9 mouse cellular contexts compared by ENCODE assay signal in the genomic region with DNA sequence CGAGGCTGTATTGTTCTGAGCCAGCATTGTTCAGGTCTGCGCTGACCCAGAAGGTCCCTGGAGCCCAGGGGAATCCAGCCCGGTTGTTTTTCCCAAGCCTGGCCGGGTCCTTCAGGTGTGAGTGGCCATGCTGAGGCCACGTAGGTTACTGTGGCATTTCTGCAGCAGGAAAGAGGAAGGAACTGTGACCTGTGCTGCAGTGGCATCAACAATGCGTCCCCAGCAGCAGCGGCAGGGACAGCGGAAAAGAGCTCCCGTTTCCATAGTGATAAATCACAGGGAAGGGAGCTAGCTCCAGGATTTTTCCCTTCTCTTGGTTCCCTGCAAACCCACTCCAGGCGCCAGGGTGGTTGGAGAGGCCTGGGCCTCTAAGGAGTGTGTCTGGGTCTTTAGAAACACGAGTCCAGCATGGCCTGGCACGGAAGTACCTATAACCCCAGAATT. TPM values are rescaled to one million over a fixed set of nuclear protein-coding genes. Genes with fewer than 3 reads are reported as not detected.
DNase-seq lines count a peak whose midpoint lies in the region; ATAC-seq lines count a peak whose summit lies in the region.
"Had no signal": no experiment of that assay in that cellular context is flagged by ENCODE, and none has a peak within 500 bp of the region (broad histone marks: within the 10 kb centered on the region; RNA-seq: fewer than 3 reads in every experiment).

No protein-coding gene starts in this region.

- peak overlapping the region; percentile 75 for H3K27ac ChIP-seq in embryonic facial prominence, embryonic 10.5 days (replicated peaks)
- H3K27ac ChIP-seq in heart, embryonic 12.5 days (ENCODE audit: poor library complexity, severe bottlenecking), result 0 out of 2 replicates have a peak overlapping the region, but pooled peaks have one; percentile 24
- H3K27ac ChIP-seq in limb, embryonic 10.5 days, result peak overlapping the region; percentile 25

- H3K4me2 ChIP-seq in heart, embryonic 12.5 days, result no peak overlapping the region

- no peak overlapping the region for H3K4me3 ChIP-seq in embryonic facial prominence, embryonic 10.5 days
- H3K4me3 ChIP-seq in heart, embryonic 12.5 days, result no peak overlapping the region
- H3K4me3 ChIP-seq in limb, embryonic 10.5 days, result no peak overlapping the region

- peaks cover 22% of the 10 kb centered on the region for H3K4me1 ChIP-seq in embryonic facial prominence, embryonic 10.5 days
- H3K4me1 ChIP-seq in heart, embryonic 12.5 days (replicated peaks), result peaks cover 6% of the 10 kb centered on the region
- H3K4me1 ChIP-seq in limb, embryonic 10.5 days, result peaks cover 6% of the 10 kb centered on the region

- no peaks in the 10 kb centered on the region for H3K36me3 ChIP-seq in embryonic facial prominence, embryonic 10.5 days (replicated peaks)
- H3K36me3 ChIP-seq in heart, embryonic 12.5 days, result no peaks in the 10 kb centered on the region
- no peaks in the 10 kb centered on the region for H3K36me3 ChIP-seq in limb, embryonic 10.5 days
- H3K36me3 ChIP-seq: G1E had no signal

- peak; percentile 28 for DNase-seq in R1 (ENCODE audit: low read depth, low spot score)
- peak; percentile 40 for DNase-seq in embryonic facial prominence, embryonic 10.5 days (ENCODE audit: low spot score)
- DNase-seq in kidney, adult 8-10 months, result peak; percentile 36 to 41
- DNase-seq in limb, embryonic 10.5 days (ENCODE audit: low spot score), result no peak
- peak; percentile 38 to 47 for DNase-seq in right cerebral cortex, adult 2 months (ENCODE audit: low spot score in 2 of 2)
- no peak for DNase-seq in ovary, postnatal 14 days (ENCODE audit: low spot score)

- 19% methylated on average over 12 of the region's 12 CpGs for WGBS in embryonic facial prominence, embryonic 10.5 days
- WGBS in heart, embryonic 12.5 days, result 32% methylated on average over 12 of the region's 12 CpGs
- 33% methylated on average over 12 of the region's 12 CpGs for WGBS in limb, embryonic 10.5 days

- H3K9ac ChIP-seq in heart, embryonic 12.5 days, result no peak overlapping the region

- no peaks in the 10 kb centered on the region for H3K27me3 ChIP-seq in embryonic facial prominence, embryonic 10.5 days (replicated peaks; ENCODE audit: low read depth, poor library complexity, severe bottlenecking)
- H3K27me3 ChIP-seq in heart, embryonic 12.5 days (replicated peaks), result no peaks in the 10 kb centered on the region
- no peaks in the 10 kb centered on the region for H3K27me3 ChIP-seq in limb, embryonic 10.5 days (ENCODE audit: low read depth, poor library complexity, severe bottlenecking)

- H3K9me3 ChIP-seq in embryonic facial prominence, embryonic 10.5 days, result no peaks in the 10 kb centered on the region
- no peaks in the 10 kb centered on the region for H3K9me3 ChIP-seq in heart, embryonic 12.5 days (replicated peaks)
- no peaks in the 10 kb centered on the region for H3K9me3 ChIP-seq in limb, embryonic 10.5 days (replicated peaks)
- H3K9me3 ChIP-seq: G1E had no signal

- ATAC-seq in heart, embryonic 12.5 days (ENCODE audit: insufficient number of reproducible peaks, low FRiP score), result peak; percentile 33; the same call in 1 of the 2 replicates
- no peak for ATAC-seq in inflammation-experienced regulatory T-cells, adult 6 months

RNA-seq across cellular contexts. Expression of gene Pecam1, which starts 13.2 kb away (rescaled TPM):
- 17.3 and 20.8 TPM in 2 replicates for polyA plus RNA-seq in embryonic facial prominence, embryonic 10.5 days (2016; fragmentation: Nextera tagmentation; extraction: Ambion mirVana)
- polyA plus RNA-seq in heart, embryonic 12.5 days (2016; fragmentation: Nextera tagmentation; extraction: Ambion mirVana), result 67.9 and 73.1 TPM in 2 replicates
- polyA plus RNA-seq in limb, embryonic 10.5 days (2016; fragmentation: Nextera tagmentation; extraction: Ambion mirVana), result 25.9 and 28.8 TPM in 2 replicates
- polyA plus RNA-seq in inflammation-experienced regulatory T-cells, adult 6 months (2017; shearing (Covaris generic)), result 100 to 1,000 TPM in 2 of 3 experiments, 10 to 100 TPM in 1; 44.4 to 106 (median 100) TPM
- polyA plus RNA-seq: G1E had no signal

RNA-seq across cellular contexts. Expression of gene Milr1, which starts 13.8 kb away (rescaled TPM):
- 0.59 and 1.1 TPM in 2 replicates for polyA plus RNA-seq in embryonic facial prominence, embryonic 10.5 days (2016; fragmentation: Nextera tagmentation; extraction: Ambion mirVana)
- polyA plus RNA-seq in heart, embryonic 12.5 days (2016; fragmentation: Nextera tagmentation; extraction: Ambion mirVana), result 0.57 and 0.95 TPM in 2 replicates
- 0.67 and 1.2 TPM in 2 replicates for polyA plus RNA-seq in limb, embryonic 10.5 days (2016; fragmentation: Nextera tagmentation; extraction: Ambion mirVana)
- 10 to 100 TPM in 2 of 3 experiments, 1 to 10 TPM in 1; 9.0 to 12.2 (median 11.5) TPM for polyA plus RNA-seq in inflammation-experienced regulatory T-cells, adult 6 months (2017; shearing (Covaris generic))

RNA-seq across cellular contexts. Expression of gene Polg2, which starts 42.1 kb away (rescaled TPM):
- 9.9 and 11.2 TPM in 2 replicates for polyA plus RNA-seq in embryonic facial prominence, embryonic 10.5 days (2016; fragmentation: Nextera tagmentation; extraction: Ambion mirVana)
- 6.9 and 7.6 TPM in 2 replicates for polyA plus RNA-seq in heart, embryonic 12.5 days (2016; fragmentation: Nextera tagmentation; extraction: Ambion mirVana)
- polyA plus RNA-seq in limb, embryonic 10.5 days (2016; fragmentation: Nextera tagmentation; extraction: Ambion mirVana), result 10.7 and 11.2 TPM in 2 replicates
- polyA plus RNA-seq in inflammation-experienced regulatory T-cells, adult 6 months (2017; shearing (Covaris generic)), result 10 to 100 TPM; 12.5 to 20.8 (median 13.3) TPM

RNA-seq across cellular contexts. Expression of gene Ddx5, which starts 51.8 kb away (rescaled TPM):
- 312 and 326 TPM in 2 replicates for polyA plus RNA-seq in embryonic facial prominence, embryonic 10.5 days (2016; fragmentation: Nextera tagmentation; extraction: Ambion mirVana)
- 243 and 248 TPM in 2 replicates for polyA plus RNA-seq in heart, embryonic 12.5 days (2016; fragmentation: Nextera tagmentation; extraction: Ambion mirVana)
- 319 and 354 TPM in 2 replicates for polyA plus RNA-seq in limb, embryonic 10.5 days (2016; fragmentation: Nextera tagmentation; extraction: Ambion mirVana)
- 100 to 1,000 TPM; 400 to 575 (median 510) TPM for polyA plus RNA-seq in inflammation-experienced regulatory T-cells, adult 6 months (2017; shearing (Covaris generic))

RNA-seq across cellular contexts. Expression of gene Cep95, which starts 51.9 kb away (rescaled TPM):
- polyA plus RNA-seq in embryonic facial prominence, embryonic 10.5 days (2016; fragmentation: Nextera tagmentation; extraction: Ambion mirVana), result 17.6 and 19.7 TPM in 2 replicates
- polyA plus RNA-seq in heart, embryonic 12.5 days (2016; fragmentation: Nextera tagmentation; extraction: Ambion mirVana), result 14.9 and 16.2 TPM in 2 replicates
- polyA plus RNA-seq in limb, embryonic 10.5 days (2016; fragmentation: Nextera tagmentation; extraction: Ambion mirVana), result 18.0 and 19.0 TPM in 2 replicates
- 10 to 100 TPM; 23.6 to 40.6 (median 34.6) TPM for polyA plus RNA-seq in inflammation-experienced regulatory T-cells, adult 6 months (2017; shearing (Covaris generic))

Comparison
In these comparisons a context has a peak if more than half of its experiments do, and no peak if none do; other contexts are left out.
1. DNase-seq: peak in R1 (single experiment), embryonic facial prominence, embryonic 10.5 days (single experiment), kidney, adult 8-10 months (2 of 2) and right cerebral cortex, adult 2 months (2 of 2); none in limb, embryonic 10.5 days (single experiment) and ovary, postnatal 14 days (single experiment).
2. H3K27ac ChIP-seq: peak in every context shown above with its lines; median percentile 75 in embryonic facial prominence, embryonic 10.5 days; 25 in limb, embryonic 10.5 days; 24 in heart, embryonic 12.5 days.